Mouse (Mus musculus) testis, adult 2 months (tissue): ENCODE measurements around the gene Luzp1.
A peak's percentile ranks its signal among the peaks of the same experiment; 100 is the strongest.

Source experiments
- CTCF ChIP-seq: fragments of 200-500 bp; IDR thresholded peaks from 2 replicates; pipeline ENCODE4 v1.5.1; 2012; ENCODE audit warnings: low read depth, mild to moderate bottlenecking, inconsistent platforms, low read length, moderate library complexity; ENCODE audit not compliant: control insufficient read depth, insufficient read depth, insufficient replicate concordance
- POLR2A ChIP-seq: fragments of 200-500 bp; IDR thresholded peaks from 2 replicates; pipeline ENCODE4 v1.6.1; 2012; ENCODE audit warnings: low read depth, mild to moderate bottlenecking, inconsistent platforms, low read length, moderate library complexity; ENCODE audit not compliant: control insufficient read depth

- peak; percentile 94 for TF ChIP-seq CTCF
- peak; percentile 86 for TF ChIP-seq POLR2A
Observed at GRCm38 (mm10) chr4:136602568-136602967, 133.0 kb downstream of the Luzp1 start, which contains the start of gene Kdm1a.
